Mouse (Mus musculus): Measurements from ENCODE around the gene Gm29427.

Gene Gm29427

GRCm38 (mm10) chr1:130715561-130716217, at the start of gene Gm29427:
Gm29427 (minus strand) TSS chr1:130715799.
- in situ Hi-C loops (cut with MboI, MseI) = no loop called here

GRCm38 (mm10) chr1:130764027-130764461, 48.4 kb upstream of the Gm29427 start:
- in situ Hi-C loops (cut with MboI, MseI) = no loop called here

DNA sequence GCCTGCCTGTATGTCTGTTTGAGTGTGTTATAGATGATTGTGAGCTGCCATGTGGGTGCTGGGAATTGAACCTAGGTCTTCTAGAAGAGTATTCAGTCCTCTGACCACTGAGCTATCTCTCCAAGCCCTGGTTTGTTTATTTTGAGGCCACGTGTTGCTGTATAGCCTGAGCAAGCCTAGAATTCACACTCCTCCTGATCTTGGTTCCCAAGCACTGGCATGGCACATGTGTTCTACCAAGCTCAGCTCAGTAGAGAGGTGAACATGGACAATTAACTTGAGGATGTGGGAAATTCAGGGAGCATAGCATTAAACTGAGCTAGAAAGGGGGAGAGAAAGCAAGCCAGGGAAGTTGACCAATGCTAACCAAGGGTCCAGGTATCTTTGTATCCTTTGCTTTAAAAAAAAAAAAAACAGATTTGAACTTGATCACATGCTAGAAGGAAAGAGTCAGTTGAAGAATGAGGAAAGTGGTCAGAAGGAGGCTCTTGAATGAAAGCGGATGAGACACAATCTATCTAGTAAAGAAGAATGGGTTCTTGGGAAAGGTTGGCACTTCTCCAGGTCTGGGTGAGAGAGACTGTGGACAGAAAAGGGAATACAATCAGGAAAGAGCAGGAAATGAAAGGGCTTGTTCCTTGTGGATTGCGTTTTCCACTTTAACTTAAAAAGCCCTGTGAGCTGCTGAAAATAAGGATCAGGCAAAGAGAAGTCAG, 46.6 kb upstream of the Gm29427 start:
- in situ Hi-C loops (cut with MboI, MseI) = no loop called here

DNA sequence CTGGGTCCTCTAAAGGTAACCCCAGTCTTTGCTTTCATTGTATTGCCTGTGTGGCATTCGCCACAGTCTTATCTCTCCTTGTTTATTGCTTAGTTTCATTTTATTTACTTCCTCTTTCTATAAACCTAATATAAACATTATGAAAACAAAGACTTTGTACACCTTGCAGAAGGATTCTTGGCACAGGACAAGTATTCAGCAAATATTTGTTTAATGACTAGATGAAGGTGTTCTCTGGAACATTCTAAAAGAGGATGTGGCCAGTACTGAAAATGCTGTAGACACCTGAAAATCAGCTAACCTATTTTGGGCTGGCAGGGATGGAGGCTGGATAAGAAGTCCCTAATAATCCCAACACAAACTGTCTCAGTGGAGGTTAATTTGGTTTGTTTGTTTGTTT, 46.0 kb upstream of the Gm29427 start:
- in situ Hi-C loops (cut with MboI, MseI) = no loop called here

DNA sequence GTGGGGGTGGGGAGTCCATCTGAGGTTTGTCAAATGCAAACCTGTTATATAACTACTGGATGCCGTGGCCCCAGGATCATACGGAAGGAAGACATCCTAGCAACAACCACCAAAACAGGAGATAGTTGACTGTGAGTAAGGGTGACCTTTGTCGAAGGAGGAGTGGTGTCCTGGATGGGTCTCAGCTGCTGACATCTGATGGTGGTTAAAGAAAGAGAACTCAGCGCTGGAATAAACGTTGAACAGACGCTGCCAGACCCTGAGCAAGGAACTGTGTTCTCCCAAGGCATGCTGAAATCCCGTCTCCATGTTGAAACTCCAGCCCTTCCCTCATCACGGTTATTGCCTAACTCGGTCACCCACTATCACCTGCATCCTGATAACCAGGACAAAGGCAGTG, 44.1 kb upstream of the Gm29427 start:
- in situ Hi-C loops (cut with MboI, MseI) = no loop called here

- in situ Hi-C loops (cut with MboI, MseI) = no loop called here
Measured at GRCm38 (mm10) chr1:130746819-130747218, 31.2 kb upstream of the Gm29427 start.

GRCm38 (mm10) chr1:130745591-130745990, 30.0 kb upstream of the Gm29427 start:
- in situ Hi-C loops (cut with MboI, MseI) = no loop called here

- in situ Hi-C loops (cut with MboI, MseI) = no loop called here
Measured at GRCm38 (mm10) chr1:130744961-130745360, 29.4 kb upstream of the Gm29427 start.

DNA sequence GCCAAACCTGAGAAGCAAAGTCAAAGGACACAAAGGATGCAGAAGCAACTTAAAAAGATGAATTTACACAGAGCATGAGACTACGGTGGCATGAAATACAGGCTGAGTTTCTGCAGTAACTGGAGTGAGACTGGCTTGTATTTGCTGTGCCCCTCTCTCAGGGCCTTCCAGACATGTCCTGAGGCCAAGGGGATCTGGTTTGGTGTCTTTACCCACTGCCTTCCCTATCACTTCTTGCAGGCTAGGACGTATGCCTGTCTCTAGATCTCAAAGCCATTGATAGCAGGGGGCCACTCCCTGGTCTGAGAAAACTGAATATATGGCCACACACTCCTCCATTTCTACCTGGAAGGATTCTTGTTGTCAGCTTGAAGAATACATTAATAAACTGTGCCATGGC, 28.6 kb upstream of the Gm29427 start:
- in situ Hi-C loops (cut with MboI, MseI) = no loop called here

GRCm38 (mm10) chr1:130743775-130744174, 28.2 kb upstream of the Gm29427 start:
- in situ Hi-C loops (cut with MboI, MseI) = no loop called here

GRCm38 (mm10) chr1:130742201-130742600, 26.6 kb upstream of the Gm29427 start:
- in situ Hi-C loops (cut with MboI, MseI) = no loop called here

GRCm38 (mm10) chr1:130740781-130741720, 25.5 kb upstream of the Gm29427 start:
- in situ Hi-C loops (cut with MboI, MseI) = no loop called here

GRCm38 (mm10) chr1:130740227-130740648, 24.6 kb upstream of the Gm29427 start:
- in situ Hi-C loops (cut with MboI, MseI) = no loop called here

GRCm38 (mm10) chr1:130739636-130740035, 24.0 kb upstream of the Gm29427 start:
- in situ Hi-C loops (cut with MboI, MseI) = no loop called here

DNA sequence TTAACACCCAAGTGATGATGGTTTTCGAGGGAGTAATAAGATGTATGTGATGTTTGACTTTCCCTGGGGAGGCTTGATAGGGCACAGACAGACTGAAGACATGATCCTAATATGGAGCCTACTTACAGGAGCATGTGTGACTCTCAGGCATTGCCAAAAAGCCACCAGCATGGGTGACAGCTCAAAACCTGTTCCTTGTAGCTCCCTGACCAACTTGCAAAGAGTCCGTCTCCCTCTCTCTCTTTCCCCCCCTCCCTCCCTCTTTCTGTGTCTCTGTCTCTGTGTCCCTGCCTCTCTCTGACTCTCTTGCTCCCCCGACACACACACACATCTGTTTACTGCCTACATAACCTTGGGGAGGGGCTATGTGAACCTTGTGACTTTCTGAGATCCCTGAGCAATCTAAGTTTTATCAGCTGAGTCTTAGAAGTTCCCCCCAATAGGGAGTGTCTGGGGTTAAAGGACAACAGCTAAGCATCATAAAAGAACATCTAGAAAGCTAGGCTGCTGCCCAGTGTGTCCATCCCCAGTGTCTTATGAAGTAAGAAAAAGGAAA, 23.0 kb upstream of the Gm29427 start:
- in situ Hi-C loops (cut with MboI, MseI) = no loop called here

GRCm38 (mm10) chr1:130737916-130738315, 22.3 kb upstream of the Gm29427 start:
- in situ Hi-C loops (cut with MboI, MseI) = no loop called here

DNA sequence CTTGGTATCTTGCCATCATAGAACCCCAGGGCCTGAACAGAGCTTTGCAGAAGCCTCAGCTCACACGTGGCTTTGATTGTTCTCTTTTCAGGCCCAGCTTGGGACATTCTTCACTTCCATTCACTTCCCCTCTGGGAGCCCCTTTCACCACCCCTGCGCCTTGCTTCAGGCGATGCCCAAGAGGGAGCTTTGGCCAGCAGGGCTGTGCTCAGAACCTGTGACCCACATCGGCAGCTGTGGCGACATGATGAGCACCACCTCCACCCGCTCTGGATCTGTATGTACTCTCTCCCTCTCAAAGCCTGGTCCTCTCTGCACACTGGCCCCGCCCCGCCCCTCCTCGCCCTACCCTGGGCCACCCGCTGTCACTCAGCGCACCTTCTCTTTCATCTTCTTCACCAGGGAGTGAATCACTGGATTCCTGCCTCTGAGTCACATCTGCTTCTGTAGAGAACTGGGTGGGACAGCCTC, 21.8 kb upstream of the Gm29427 start:
- in situ Hi-C loops (cut with MboI, MseI) = no loop called here

- in situ Hi-C loops (cut with MboI, MseI) = no loop called here
Measured at GRCm38 (mm10) chr1:130734852-130735251, 19.3 kb upstream of the Gm29427 start.

GRCm38 (mm10) chr1:130734452-130734851, 18.9 kb upstream of the Gm29427 start:
- in situ Hi-C loops (cut with MboI, MseI) = no loop called here

- in situ Hi-C loops (cut with MboI, MseI) = no loop called here
Measured at GRCm38 (mm10) chr1:130733671-130734070, 18.1 kb upstream of the Gm29427 start.

Data from T-helper 1 cell (primary cell).